Mouse (Mus musculus): ENCODE measurements around the gene Greb1. TPM values are rescaled to one million over a fixed set of nuclear protein-coding genes. Genes with fewer than 3 reads are reported as not detected.

Gene Greb1
- polyA plus RNA-seq, 2 experiments from 2014 or later: 0.12 TPM; not detected in 1

GRCm38 (mm10) chr12:16803956-16804430 is 3.3 kb upstream of the Greb1 start:
- no peak for ATAC-seq

- ATAC-seq: no peak
These were observed 2.7 kb upstream of the Greb1 start for GRCm38 (mm10) chr12:16803237-16803955.

GRCm38 (mm10) chr12:16800959-16801315 is 251 bp upstream of the Greb1 start:
- ATAC-seq: no peak

DNA sequence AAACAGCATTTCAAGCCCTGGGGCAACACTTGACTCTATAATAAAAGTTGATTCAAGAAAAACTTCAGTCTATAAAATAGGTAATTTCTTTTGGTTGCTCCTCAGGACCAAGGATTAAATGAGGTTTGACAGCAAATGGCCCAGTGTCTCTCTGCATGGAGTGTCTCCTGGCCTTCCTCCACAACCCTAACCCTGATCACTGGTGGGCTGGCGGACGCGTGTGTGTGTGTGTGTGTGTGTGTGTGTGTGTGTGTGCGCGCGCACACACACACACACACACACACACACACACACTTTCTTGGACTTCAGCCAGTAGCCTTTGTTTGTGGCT is 793 bp downstream of the Greb1 start:
- ATAC-seq: no peak

DNA sequence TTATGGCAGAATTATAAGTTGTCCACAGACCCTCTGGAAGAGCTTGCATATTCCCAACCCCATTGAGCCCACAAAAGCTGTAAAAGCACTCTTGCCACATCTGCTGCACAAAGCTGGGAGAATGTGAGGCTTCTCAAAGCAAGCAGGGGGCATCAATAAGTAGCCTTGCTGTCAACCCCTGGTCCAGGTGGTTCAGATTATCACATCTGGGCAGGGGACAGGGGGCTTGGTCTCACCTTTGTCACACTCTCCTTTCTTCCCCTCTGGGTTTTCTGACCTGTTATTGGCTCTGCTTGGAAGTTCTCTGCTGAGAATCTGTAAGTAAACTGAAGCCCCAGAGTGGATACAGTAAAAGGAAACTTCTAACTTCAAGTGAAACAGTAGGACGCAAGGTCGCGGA is 1.8 kb downstream of the Greb1 start:
- no peak for ATAC-seq

DNA sequence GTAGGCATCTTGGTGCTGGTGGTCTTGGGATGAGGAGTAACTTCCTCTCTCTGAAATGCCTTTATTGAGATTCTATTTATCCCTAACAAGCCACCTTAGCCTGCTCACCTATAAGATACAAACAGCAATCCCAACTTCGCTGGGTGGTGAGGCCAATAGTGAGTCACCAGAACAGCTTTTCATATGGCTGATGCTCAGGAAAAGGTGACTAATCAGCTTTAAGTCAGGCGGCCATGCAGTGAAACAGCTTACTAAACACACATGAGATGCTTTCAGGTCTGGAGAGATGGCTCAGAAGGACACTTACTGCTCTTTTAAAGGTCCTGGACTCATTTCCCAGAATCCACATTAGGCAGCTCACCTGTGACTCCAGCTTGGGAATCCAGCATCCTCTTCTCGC is 4.9 kb downstream of the Greb1 start:
- no peak for ATAC-seq

- ATAC-seq: no peak
These were observed 7.3 kb downstream of the Greb1 start for GRCm38 (mm10) chr12:16793371-16793770.

- no peak for ATAC-seq
These were observed 10.2 kb downstream of the Greb1 start for GRCm38 (mm10) chr12:16790456-16790855.

- ATAC-seq: no peak
These were observed 10.9 kb downstream of the Greb1 start for GRCm38 (mm10) chr12:16789756-16790155.

GRCm38 (mm10) chr12:16789199-16789598 is 11.5 kb downstream of the Greb1 start:
- no peak for ATAC-seq

GRCm38 (mm10) chr12:16788600-16788999 is 12.1 kb downstream of the Greb1 start:
- no peak for ATAC-seq

- no peak for ATAC-seq
These were observed 19.5 kb downstream of the Greb1 start for GRCm38 (mm10) chr12:16781034-16781746.

DNA sequence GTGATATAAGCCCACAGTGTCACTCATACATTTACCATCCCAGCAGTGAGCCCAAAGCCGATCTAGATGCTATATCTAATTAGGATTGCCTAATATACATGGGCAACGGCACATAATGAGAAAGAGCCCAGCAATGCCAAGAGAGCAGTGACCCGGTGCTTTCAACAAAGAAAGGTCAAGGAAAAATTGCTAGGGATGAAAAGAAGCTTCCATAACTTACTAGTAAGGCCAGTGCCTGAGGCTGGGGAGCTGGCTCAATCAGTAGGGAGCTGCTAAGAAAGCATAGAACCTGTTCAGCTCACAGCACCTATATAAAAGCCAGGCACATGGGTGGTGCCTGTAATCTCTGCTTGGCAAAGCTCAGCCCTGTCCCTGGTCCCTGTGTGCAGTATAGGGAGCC is 20.4 kb downstream of the Greb1 start:
- no peak for ATAC-seq

- ATAC-seq: no peak
These were observed 21.5 kb downstream of the Greb1 start for GRCm38 (mm10) chr12:16779165-16779564.

DNA sequence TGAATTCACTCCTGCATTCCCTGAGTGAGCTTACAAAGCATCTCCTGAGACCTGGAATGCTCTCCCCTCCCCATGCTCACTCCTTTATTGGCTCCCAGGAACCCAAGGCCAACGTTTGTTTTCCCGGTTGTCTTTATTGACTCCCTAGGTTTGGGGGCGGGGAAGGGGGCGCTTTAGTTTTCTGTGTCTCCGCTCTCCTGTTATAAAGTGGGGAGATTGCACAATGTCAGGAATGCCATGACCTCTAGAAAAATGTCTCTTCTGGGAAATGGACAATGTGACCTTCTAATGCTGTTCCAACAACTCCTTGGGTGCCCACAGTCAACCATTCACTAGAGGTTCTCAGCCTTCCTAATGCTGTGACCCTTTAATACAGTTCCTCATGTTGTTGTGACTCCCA is 22.2 kb downstream of the Greb1 start:
- ATAC-seq: no peak

DNA sequence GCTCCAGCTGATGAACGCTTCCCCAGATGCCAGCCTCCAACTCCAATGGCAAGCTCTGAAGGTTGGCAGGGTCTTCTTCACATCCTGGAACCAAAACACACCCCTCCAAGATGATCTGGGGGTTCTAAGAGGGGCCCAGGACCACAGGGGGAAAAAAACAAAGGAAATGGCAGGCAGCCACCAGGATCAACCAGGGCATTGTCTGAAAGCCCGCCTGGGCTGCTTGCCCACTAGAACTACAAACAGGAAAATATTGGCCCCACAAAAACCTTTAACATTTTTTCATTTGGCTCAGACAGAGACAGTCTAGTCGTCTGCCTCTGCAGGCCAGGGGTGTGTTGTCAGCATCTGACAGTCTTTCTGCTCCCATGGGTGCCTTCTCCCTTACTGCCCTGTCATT is 25.3 kb downstream of the Greb1 start:
- no peak for ATAC-seq

DNA sequence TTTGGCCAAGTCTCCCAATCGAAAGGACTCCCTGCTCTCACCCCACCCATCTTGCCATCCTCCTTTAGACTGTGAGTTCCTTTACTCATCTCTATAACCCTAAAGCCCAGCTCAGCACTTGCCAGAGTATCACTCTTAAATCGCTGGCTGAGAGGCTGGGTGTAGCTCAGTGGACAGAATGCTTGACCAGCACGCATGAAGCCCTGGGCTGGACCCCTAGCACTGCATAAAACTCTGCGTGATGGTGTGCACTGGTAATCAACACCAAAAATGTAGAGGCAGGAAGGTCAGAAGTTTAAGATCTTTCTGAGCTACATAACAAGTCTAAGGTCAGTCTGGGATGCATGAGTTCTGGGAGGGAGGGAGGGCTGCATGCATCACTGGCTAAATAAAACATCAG is 26.1 kb downstream of the Greb1 start:
- no peak for ATAC-seq

GRCm38 (mm10) chr12:16769601-16770165 is 31.0 kb downstream of the Greb1 start:
- ATAC-seq: no peak

DNA sequence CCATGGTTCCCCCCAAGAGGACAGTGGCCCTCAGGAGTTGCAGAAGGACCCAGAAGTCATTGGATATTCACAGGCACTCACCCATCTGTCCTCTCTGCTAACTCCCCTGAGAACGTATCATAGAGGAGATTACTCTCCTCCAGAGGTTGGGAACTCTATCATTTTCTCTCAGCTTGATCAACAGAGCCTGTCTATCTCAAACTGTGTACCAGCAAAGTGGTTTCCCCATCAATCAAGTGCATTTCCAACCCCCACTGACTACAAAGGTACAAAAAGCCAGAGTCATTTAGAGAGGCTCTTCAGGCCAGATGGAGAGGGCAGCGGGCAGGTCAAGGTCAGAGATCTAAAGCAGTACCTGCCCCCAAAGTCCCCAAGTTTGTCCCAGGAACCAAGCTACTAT is 32.0 kb downstream of the Greb1 start:
- ATAC-seq: no peak

DNA sequence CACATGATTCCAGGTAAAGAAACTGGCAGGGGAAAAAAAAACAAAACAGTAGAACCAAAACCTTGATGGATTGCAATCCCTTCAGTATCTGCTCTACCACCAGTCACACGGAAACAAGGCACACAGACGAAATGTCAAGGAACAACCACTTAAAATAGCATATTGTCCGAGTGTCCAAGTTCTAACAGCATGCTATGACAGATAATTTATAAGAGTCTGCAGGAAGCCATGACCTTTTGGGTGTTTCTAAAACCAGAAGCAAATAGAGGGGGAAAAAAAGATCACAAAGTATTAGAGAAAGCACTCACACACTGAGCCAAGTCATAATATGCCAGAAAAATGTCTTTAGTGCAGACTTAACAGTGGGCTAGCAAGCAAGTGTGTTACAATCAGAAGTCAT is 32.4 kb downstream of the Greb1 start:
- no peak for ATAC-seq

DNA sequence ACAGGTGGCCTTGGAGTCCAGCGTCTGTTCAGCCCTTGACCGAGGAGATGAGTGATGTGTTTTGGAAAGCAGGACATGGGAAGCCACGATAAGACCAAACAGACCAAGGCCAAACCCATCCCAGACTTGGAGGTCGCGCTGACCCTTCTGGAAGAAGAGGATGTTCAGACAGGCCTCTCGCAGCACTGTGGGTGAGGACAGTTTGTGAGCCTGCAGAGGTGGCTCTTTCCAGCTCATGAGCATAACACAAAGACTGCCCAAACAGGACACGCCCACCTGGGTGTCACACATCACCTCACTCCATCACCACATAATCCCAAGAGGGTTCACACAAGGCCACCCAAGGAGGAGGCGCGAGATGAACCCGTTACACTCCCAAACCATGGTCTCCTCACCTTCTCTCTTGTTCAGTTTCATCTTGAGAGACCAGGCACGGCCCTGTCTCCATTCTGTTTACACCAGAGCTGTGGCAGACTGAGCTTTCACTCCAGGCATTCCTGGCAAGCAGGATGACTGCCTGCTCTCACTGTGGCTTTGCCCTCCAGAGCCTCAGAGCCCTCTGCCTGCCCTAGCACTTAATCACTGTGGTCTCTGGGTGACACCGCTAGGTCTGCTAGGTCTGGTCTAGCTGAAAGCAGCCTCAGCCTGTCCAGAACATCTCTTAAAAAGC is 35.8 kb downstream of the Greb1 start:
- ATAC-seq: no peak

DNA sequence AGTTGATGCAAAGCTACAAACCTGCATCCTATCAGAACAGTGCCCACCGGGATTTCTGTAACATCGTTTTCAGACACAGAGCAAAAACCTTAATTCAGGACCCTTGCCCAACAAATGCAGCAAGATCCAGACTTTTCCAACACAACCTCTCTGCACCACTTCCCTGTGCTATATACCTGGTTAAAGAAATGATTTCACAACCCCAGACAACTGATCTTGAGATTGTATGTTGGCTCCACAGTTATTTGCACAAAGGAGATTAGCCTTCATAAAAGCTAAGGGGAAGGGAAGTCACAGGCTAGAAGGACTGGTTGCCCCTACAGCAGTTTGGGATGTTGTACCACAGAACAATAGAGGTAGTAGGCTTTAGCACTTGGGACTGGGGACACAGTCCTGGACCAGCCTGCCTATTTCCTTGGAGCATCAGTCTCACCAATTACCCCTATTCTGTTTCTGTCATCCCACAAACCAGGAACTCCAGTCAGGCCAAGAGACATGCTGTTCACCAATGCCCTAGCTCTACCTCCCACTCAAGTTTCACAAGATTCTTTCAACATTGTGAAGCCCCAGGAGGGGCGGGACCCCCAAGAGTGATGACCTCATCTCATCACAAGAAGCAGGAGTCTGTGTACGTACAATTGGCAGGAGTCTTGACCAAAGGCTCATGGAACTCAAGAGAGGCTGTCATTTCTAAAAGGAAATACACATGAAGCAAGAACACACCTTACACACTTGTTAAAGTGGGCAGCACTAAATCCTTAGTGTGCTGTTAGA is 36.9 kb downstream of the Greb1 start:
- ATAC-seq: no peak

DNA sequence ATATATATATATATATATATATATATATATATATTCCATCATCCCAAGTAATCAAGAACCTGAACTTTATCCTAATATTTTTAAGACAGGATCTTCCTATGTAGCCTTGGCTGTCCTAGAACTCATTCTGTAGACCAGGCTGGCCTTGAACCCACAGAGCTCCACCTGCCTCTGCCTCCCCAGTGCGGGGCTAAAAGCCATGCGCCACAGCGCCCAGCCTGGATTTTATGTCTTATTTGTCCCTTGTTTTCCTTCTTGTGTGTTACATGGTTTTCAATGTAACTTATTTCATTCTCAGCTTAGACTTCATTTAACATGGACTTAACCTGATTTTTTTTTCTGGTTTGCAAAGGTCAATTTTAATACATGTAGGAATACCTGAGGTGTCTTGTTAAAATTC is 39.2 kb downstream of the Greb1 start:
- no peak for ATAC-seq

Measured in activated CD4-positive, CD25-positive, alpha-beta regulatory T cell, adult 4 months (primary cell).